Mouse (Mus musculus) naive thymus-derived CD4-positive, alpha-beta T cell, adult 2 months (primary cell): ENCODE data around the gene Mboat2.

Source experiments
- DNase-seq: peaks from one replicate; pipeline ENCODE4 v3.0.0-alpha.2; 2011; ENCODE audit warnings: low read depth

The Mboat2 gene

DNA sequence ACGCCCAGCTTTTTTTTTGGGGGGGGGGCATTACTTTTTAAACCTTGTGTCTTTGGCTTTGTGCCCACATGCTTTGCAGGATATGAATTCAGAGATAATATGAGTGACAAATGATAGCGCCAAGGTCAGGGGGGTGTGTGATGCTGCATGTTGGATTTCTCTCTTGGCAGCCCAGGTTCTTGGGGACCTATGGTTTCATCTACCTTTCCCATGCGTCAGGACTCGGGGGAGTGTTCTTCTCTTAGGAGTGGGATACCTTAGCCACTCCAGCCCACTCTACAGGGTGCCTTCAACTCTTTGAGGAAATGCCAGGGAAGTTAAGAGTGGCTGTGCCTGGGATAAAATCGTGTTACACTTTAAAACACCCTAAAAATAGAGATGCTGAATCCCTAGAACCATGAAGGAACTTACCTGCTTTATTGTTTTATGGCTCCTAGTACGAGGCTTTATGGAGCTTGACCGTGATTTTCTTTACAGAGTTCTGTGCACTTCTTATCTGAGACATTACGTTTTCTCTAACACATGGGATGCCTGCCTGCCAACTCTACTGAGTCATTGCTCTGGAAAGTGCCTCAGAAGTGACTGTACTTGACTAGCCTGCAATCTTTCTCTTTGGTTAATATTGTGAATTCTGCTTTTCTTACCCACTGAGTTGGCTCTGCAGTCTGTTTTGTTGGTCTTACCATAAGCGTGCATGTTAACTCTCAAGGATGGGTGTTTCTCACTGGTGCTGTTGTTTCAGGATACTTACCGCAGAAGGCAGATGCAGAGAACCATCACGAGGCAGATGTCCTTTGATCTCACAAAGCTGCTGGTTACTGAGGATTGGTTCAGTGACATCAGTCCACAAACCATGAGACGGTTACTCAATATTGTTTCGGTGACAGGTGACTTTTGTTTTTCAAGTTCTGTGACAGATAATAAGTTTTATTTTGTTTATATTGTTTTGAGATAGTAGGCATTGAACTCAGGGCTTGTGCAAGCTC lies 182.2 kb downstream of the Mboat2 start:
- peak; percentile 81 for DNase-seq
